Mouse (Mus musculus) stomach, embryonic 16.5 days (tissue): Measurements from ENCODE around the gene Ndufb5. TPM values are rescaled to one million over a fixed set of nuclear protein-coding genes. Genes with fewer than 3 reads are reported as not detected.
"Not testable (repeated sequence)": the region's sequence is repeated elsewhere in the genome, so short reads cannot be mapped to it uniquely, and the experiment has no call there.

Experiments
- ATAC-seq: fragments of 200-750 bp; cut with Nextera tagmentation; 2 replicates; pipeline ENCODE4 v1.8.0; 2017; ENCODE audit warnings: moderate number of reproducible peaks, moderate TSS enrichment; ENCODE audit not compliant: insufficient read depth, low FRiP score
- H3K27ac ChIP-seq: fragments of 300-500 bp; sonication (generic); 2 replicates; pipeline ENCODE4 v1.5.1; 2014; ENCODE audit warnings: low read length
- H3K27me3 ChIP-seq: fragments of 300-500 bp; sonication (generic); 2 replicates; pipeline ENCODE4 v1.6.1; 2014; ENCODE audit warnings: low read length, control low read depth, mixed read lengths; ENCODE audit not compliant: control insufficient read depth, insufficient read depth
- H3K36me3 ChIP-seq: fragments of 300-500 bp; sonication (generic); 2 replicates; pipeline ENCODE4 v1.6.1; 2014; ENCODE audit warnings: low read length; ENCODE audit not compliant: control insufficient read depth, insufficient read depth
- H3K4me1 ChIP-seq: fragments of 300-500 bp; sonication (generic); 2 replicates; pipeline ENCODE4 v1.6.1; 2014; ENCODE audit warnings: low read length, control low read depth, mixed read lengths; ENCODE audit not compliant: control insufficient read depth, insufficient read depth
- H3K4me2 ChIP-seq: fragments of 300-500 bp; sonication (generic); 2 replicates; pipeline ENCODE4 v1.6.1; 2014; ENCODE audit warnings: low read depth, low read length, mixed read lengths
- H3K4me3 ChIP-seq: fragments of 300-500 bp; sonication (generic); replicated peaks from 2 replicates; pipeline ENCODE4 v1.5.1; 2014; ENCODE audit warnings: mild to moderate bottlenecking, low read length
- H3K9ac ChIP-seq: fragments of 300-500 bp; sonication (generic); 2 replicates; pipeline ENCODE4 v1.6.1; 2014; ENCODE audit warnings: low read length
- H3K9me3 ChIP-seq: fragments of 300-500 bp; sonication (generic); replicated peaks from 2 replicates; pipeline ENCODE4 v1.6.1; 2016; ENCODE audit warnings: low read length, control low read depth; ENCODE audit not compliant: control insufficient read depth
- WGBS: fragments of 180-500 bp; shearing (Covaris S2); extraction: QIAGEN DNeasy Blood & Tissue Kit; methylation state at CpG from one replicate; pipeline ENCODE4 v1.1.7; 2014; 5-methylcytosine and 5-hydroxymethylcytosine counted together
- polyA plus RNA-seq: library from polyadenylated mRNA; unstranded; fragments of >200 nt; fragmentation: Nextera tagmentation; extraction: Ambion mirVana; gene quantifications from 2 replicates; pipeline ENCODE4 v1.2.1, GENCODE M21; 2015

Gene Ndufb5
- polyA plus RNA-seq, 1 experiment from 2014 or later, result 316 TPM

DNA sequence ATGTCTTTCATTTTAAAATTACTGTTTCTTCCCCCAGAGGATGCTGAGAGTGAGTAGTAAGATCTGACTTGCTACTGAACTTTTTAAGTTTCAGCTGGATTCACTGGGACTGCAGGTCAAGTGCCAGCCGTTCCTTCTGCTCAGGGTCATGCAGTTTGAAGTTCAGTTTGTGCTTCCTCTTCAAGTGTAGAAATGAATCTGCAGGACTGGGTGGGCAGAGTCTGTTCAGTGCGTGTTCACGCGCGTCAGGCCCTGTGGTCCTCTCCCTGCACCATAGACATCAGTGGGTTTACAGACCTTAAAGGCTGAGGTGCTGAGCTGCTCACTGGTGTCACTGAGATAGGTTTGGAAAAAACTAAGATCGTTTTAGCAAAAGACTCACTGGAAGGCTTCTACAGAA is 8.2 kb downstream of the Ndufb5 start:
- H3K4me3 ChIP-seq, result no peak overlapping the region
- ATAC-seq, result no peak
- H3K4me1 ChIP-seq, result no peaks in the 10 kb centered on the region
- 83% methylated on average over 6 of the region's 6 CpGs for WGBS
- H3K27me3 ChIP-seq, result no peaks in the 10 kb centered on the region
- H3K36me3 ChIP-seq, result peaks cover 20% of the 10 kb centered on the region
- no peak overlapping the region for H3K4me2 ChIP-seq
- no peak overlapping the region for H3K9ac ChIP-seq
- no peak overlapping the region for H3K27ac ChIP-seq
- H3K9me3 ChIP-seq, result no peaks in the 10 kb centered on the region

DNA sequence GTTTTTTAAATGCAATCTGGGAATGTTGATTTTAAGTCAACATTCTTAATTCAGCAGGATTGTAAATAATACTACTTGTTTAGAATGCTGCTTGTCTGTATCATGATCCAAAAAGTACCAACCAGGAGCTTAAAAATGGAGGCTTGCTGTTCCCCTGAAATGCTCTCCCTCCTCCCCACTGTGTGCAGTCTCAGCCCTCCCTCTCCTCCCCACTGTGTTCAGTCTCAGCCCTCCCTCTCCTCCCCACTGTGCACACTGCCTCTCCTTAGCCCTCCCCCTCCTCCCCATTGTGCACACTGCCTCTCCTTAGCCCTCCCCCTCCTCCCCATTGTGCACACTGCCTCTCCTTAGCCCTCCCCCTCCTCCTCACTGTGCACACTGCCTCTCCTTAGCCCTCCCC is 8.6 kb downstream of the Ndufb5 start:
- H3K27me3 ChIP-seq, H3K27ac ChIP-seq, ATAC-seq, H3K4me2 ChIP-seq, H3K4me3 ChIP-seq, H3K9ac ChIP-seq, H3K4me1 ChIP-seq, H3K9me3 ChIP-seq: not testable (repeated sequence)
- peaks cover 20% of the 10 kb centered on the region for H3K36me3 ChIP-seq

- Histone ChIP-seq H3K4me2 (no peak overlapping the region), H3K36me3 (peaks cover 33% of the 10 kb centered on the region), H3K27ac (no peak overlapping the region), H3K4me3 (no peak overlapping the region), H3K9ac (no peak overlapping the region), H3K9me3 (no peaks in the 10 kb centered on the region), H3K4me1 (no peaks in the 10 kb centered on the region), H3K27me3 (no peaks in the 10 kb centered on the region)
- WGBS, result 89% methylated on average over 9 of the region's 9 CpGs
- no peak for ATAC-seq
Observed at GRCm38 (mm10) chr3:32748384-32748783, 11.6 kb downstream of the Ndufb5 start.

GRCm38 (mm10) chr3:32749820-32750579 is 13.2 kb downstream of the Ndufb5 start:
- Histone ChIP-seq H3K36me3 (peaks cover 33% of the 10 kb centered on the region), H3K27me3 (no peaks in the 10 kb centered on the region), H3K4me2 (no peak overlapping the region), H3K4me3 (no peak overlapping the region), H3K9ac (no peak overlapping the region), H3K9me3 (no peaks in the 10 kb centered on the region), H3K27ac (no peak overlapping the region), H3K4me1 (no peaks in the 10 kb centered on the region)
- ATAC-seq, result no peak
- WGBS, result 90% methylated on average over 4 of the region's 4 CpGs

DNA sequence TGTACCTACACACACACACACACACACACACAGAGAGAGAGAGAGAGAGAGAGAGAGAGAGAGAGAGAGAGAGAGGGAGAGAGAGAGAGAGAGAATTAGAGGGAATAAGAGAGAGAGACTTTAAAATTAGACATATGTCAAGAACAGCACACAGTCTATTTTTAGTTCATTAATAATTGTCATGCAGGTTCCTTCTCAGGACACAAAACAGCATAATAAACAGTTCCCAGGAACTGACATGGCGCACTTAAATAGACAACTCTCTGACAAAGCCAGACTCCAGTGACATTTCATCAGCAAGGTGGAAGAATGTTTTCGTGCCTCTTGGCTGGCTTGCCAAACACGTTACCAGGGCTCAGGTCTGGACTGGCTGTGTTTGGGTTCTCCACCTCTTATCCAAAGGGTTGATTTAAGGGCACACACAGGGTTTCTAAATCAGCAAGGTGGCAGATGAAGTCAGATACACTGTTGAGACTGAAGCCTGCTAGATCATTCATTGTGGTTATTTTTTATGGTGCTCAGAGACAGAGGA is 17.7 kb downstream of the Ndufb5 start:
- Histone ChIP-seq H3K4me1 (no peaks in the 10 kb centered on the region), H3K36me3 (0 out of 2 replicates have a peak, but pooled peaks cover 13% of the 10 kb centered on the region), H3K9me3 (no peaks in the 10 kb centered on the region), H3K9ac (no peak overlapping the region), H3K4me3 (no peak overlapping the region), H3K27ac (no peak overlapping the region), H3K27me3 (no peaks in the 10 kb centered on the region), H3K4me2 (no peak overlapping the region)
- ATAC-seq, result no peak
- 87% methylated on average over 3 of the region's 3 CpGs for WGBS

- ATAC-seq, result no peak
- H3K9me3 ChIP-seq, result no peaks in the 10 kb centered on the region
- H3K4me2 ChIP-seq, result no peak overlapping the region
- H3K27ac ChIP-seq, result no peak overlapping the region
- no peak overlapping the region for H3K9ac ChIP-seq
- no peak overlapping the region for H3K4me3 ChIP-seq
- H3K36me3 ChIP-seq, result no peaks in the 10 kb centered on the region
- WGBS, result 68% methylated on average over 5 of the region's 5 CpGs
- no peaks in the 10 kb centered on the region for H3K4me1 ChIP-seq
- no peaks in the 10 kb centered on the region for H3K27me3 ChIP-seq
Observed at GRCm38 (mm10) chr3:32759212-32759611, 22.4 kb downstream of the Ndufb5 start.

DNA sequence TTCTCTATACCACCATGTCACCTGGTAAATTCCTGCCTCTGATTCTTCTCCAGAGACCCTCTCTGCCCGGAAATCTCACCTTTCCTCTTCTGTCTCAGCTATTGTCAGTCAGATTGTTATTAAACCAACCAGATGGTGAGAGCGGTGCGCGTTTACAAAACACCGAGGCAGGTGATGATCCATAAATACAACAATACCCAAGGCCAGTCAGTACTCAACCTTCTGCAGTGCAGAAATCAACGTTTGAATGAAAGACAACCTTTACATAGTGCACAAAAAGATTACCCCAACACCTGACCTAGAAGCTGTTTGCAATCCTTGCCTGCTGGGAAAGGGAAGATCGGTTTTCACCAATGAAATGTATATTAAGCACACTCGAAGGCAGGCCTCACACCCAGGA is 26.2 kb downstream of the Ndufb5 start:
- Histone ChIP-seq H3K4me1 (no peaks in the 10 kb centered on the region), H3K9me3 (no peaks in the 10 kb centered on the region), H3K27me3 (no peaks in the 10 kb centered on the region), H3K9ac (no peak overlapping the region), H3K4me2 (no peak overlapping the region), H3K36me3 (no peaks in the 10 kb centered on the region), H3K4me3 (no peak overlapping the region), H3K27ac (no peak overlapping the region)
- 55% methylated on average over 8 of the region's 8 CpGs for WGBS
- no peak for ATAC-seq

- no peaks in the 10 kb centered on the region for H3K36me3 ChIP-seq
- H3K4me3 ChIP-seq, result no peak overlapping the region
- no peaks in the 10 kb centered on the region for H3K27me3 ChIP-seq
- no peak for ATAC-seq
- 35% methylated on average over 7 of the region's 7 CpGs for WGBS
- H3K4me1 ChIP-seq, result no peaks in the 10 kb centered on the region
- H3K9me3 ChIP-seq, result no peaks in the 10 kb centered on the region
- no peak overlapping the region for H3K4me2 ChIP-seq
- H3K9ac ChIP-seq, result no peak overlapping the region
- H3K27ac ChIP-seq, result no peak overlapping the region
Observed at GRCm38 (mm10) chr3:32763902-32764301, 27.1 kb downstream of the Ndufb5 start.

- H3K27ac ChIP-seq, result no peak overlapping the region
- no peak for ATAC-seq
- H3K36me3 ChIP-seq, result no peaks in the 10 kb centered on the region
- H3K4me1 ChIP-seq, result no peaks in the 10 kb centered on the region
- H3K9me3 ChIP-seq, result no peaks in the 10 kb centered on the region
- no peaks in the 10 kb centered on the region for H3K27me3 ChIP-seq
- H3K9ac ChIP-seq, result no peak overlapping the region
- WGBS, result 59% methylated on average over 2 of the region's 2 CpGs
- no peak overlapping the region for H3K4me2 ChIP-seq
- H3K4me3 ChIP-seq, result no peak overlapping the region
Observed at GRCm38 (mm10) chr3:32770781-32771180, 34.0 kb downstream of the Ndufb5 start.
